Comparison of ENCODE assay signal across 21 mouse cellular contexts in genomic region chr16:65441954-65442353, GRCm38 (mm10).
"Had no signal": no experiment of that assay in that cellular context is flagged by ENCODE, and none has a peak within 500 bp of the region (broad histone marks: within the 10 kb centered on the region; RNA-seq: fewer than 3 reads in every experiment).

No protein-coding gene starts in this region.

- H3K27me3 ChIP-seq: liver, embryonic 12.5 days; lung, embryonic 15.5 days; megakaryocyte, embryonic 14.5 days; midbrain, embryonic 12.5 days had no signal

- ATAC-seq: liver, embryonic 12.5 days; lung, postnatal 0 days; midbrain, embryonic 16.5 days had no signal

- DNase-seq: lung, adult 2 months; lung, postnatal 14 days; lung, postnatal 36 days; midbrain, embryonic 14.5 days; right cerebral cortex, adult 18-20 months; right cerebral cortex, postnatal 25 days; right cerebral cortex, postnatal 4 days; spleen, adult 18-20 months; thymus, adult 18-20 months; thymus, postnatal 14 days; thymus, postnatal 36 days had no signal

- H3K9ac ChIP-seq: liver, embryonic 12.5 days; liver, embryonic 14.5 days; lung, embryonic 15.5 days; midbrain, embryonic 12.5 days had no signal

- H3K4me1 ChIP-seq: liver, embryonic 12.5 days; lung, embryonic 15.5 days; megakaryocyte, embryonic 14.5 days; midbrain, embryonic 10.5 days; midbrain, embryonic 12.5 days had no signal

- H3K9me3 ChIP-seq: liver, embryonic 12.5 days; lung, embryonic 15.5 days; megakaryocyte, embryonic 14.5 days; midbrain, embryonic 10.5 days; midbrain, embryonic 12.5 days had no signal

- H3K4me2 ChIP-seq: liver, embryonic 12.5 days; lung, embryonic 15.5 days; midbrain, embryonic 12.5 days had no signal

- H3K36me3 ChIP-seq: liver, embryonic 12.5 days; lung, embryonic 15.5 days; midbrain, embryonic 10.5 days; midbrain, embryonic 12.5 days had no signal

- H3K4me3 ChIP-seq: liver, embryonic 12.5 days; lung, embryonic 15.5 days; megakaryocyte, embryonic 14.5 days; midbrain, embryonic 10.5 days; midbrain, embryonic 12.5 days; myocyte had no signal

- H3K27ac ChIP-seq: liver, embryonic 12.5 days; liver, embryonic 14.5 days; lung, embryonic 15.5 days; macrophage; midbrain, embryonic 10.5 days; midbrain, embryonic 12.5 days had no signal
